Mouse (Mus musculus) lung, adult 10 weeks (tissue): ENCODE data around the gene Ankrd12. TPM values are rescaled to one million over a fixed set of nuclear protein-coding genes. Genes with fewer than 3 reads are reported as not detected.

ENCODE experiments used
- polyA plus RNA-seq: library from polyadenylated mRNA; stranded (reverse); fragments of 350-450 nt; fragmentation: Illumina TruSeq; extraction: RNeasy Lipid Tissue Mini Kit (QIAGEN cat#74804); gene quantifications from one replicate; pipeline ENCODE4 v1.2.3, GENCODE M21; 2014; ENCODE audit warnings: low read depth, low replicate concordance; ENCODE audit not compliant: insufficient read depth

Ankrd12 gene
- 4.8 TPM for polyA plus RNA-seq

GRCm38 (mm10) chr17:66076934-66077333 lies at the start of gene Ankrd12:
Gene Ankrd12 (minus strand): TSS chr17:66077089.

GRCm38 (mm10) chr17:66123066-66123815 lies 46.4 kb upstream of the Ankrd12 start, which contains the start of gene Ddx11:
Gene Ddx11 (plus strand): TSS chr17:66123520.

GRCm38 (mm10) chr17:66111402-66111959 lies 34.6 kb upstream of the Ankrd12 start, which contains the start of gene Washc1:
Gene Washc1 (plus strand): TSS chr17:66111545.

DNA sequence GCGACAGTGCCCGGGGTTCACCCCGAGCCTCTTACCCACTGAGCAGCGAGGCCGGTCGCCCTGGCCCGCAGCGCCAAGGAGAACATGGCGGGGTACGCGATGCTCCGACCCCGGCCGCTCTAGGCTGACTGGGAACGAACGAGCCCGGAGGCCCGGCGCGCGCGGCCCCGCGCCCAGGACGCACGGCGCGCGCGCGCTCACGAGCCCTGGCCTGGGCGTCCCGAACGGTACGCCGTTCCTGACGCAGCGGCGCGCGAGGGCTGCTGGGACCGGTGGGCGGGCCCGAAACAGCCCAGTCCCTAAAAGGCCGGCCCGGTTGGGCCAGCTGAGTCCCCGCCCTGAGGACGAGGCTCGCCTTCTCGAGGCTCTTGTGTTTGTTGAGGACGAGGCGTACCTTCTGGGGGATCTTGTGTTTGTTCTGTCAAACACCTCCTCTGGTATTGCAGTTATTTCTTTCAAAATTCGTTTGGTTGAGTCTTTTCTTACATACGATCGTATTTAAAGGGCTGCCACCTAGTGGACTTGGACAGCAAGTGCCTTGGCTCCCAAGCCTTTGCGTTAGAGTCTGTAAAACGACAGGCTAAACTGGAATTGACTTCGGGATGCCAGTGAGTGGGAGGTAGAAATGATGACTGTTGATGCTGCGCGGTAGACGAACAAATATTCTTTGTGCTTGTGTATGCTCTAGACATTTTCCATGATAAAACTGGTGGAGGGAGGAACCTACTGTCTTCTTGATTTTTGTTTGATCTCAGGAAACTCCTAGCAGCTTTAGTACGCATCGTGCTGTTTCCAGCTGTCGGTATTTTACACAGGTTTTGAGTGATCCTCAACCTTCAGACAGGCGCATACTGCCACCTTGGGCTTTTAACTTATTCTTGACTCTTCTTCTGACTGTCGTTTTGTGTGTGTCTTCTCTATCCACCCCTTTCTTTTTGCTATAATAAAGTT lies 24.8 kb upstream of the Ankrd12 start, which contains the start of gene Ndufv2:
TSS of gene Ndufv2 (minus strand) at position 180 of the 951 bp plus-strand sequence.

GRCm38 (mm10) chr17:65950622-65951404 lies 126.1 kb downstream of the Ankrd12 start, which contains the start of gene Twsg1:
Gene Twsg1 (minus strand): TSS chr17:65951226.

Other genes with a start within 250 kb of the Ankrd12 start
- 44.4 TPM for gene Ralbp1, start 191.3 kb downstream of the Ankrd12 start, polyA plus RNA-seq
- 64.7 TPM for gene Twsg1, start 125.9 kb downstream of the Ankrd12 start, polyA plus RNA-seq
- gene Ndufv2, start 24.5 kb upstream of the Ankrd12 start, polyA plus RNA-seq = 174 TPM
- gene Washc1, start 34.5 kb upstream of the Ankrd12 start, polyA plus RNA-seq = 23.8 TPM
- 1.5 TPM for gene Ddx11, start 46.4 kb upstream of the Ankrd12 start, polyA plus RNA-seq